Mouse (Mus musculus) heart, postnatal 0 days (tissue): Measurements from ENCODE around the gene Micu1. TPM values are rescaled to one million over a fixed set of nuclear protein-coding genes. Genes with fewer than 3 reads are reported as not detected.

Experiments used
- ATAC-seq: fragments of 200-750 bp; cut with Nextera tagmentation; 2 replicates; pipeline ENCODE4 v1.8.0; 2017; ENCODE audit warnings: low read depth, moderate number of reproducible peaks, moderate library complexity; ENCODE audit not compliant: insufficient read depth
- DNase-seq: peaks from one replicate; pipeline ENCODE4 v3.0.0-alpha.2; 2016; ENCODE audit warnings: low spot score
- H3K27ac ChIP-seq: fragments of 300-500 bp; sonication (generic); 2 replicates; pipeline ENCODE4 v1.5.1; 2014; ENCODE audit warnings: low read depth, mild to moderate bottlenecking
- H3K27me3 ChIP-seq: fragments of 300-500 bp; sonication (generic); 2 replicates; pipeline ENCODE4 v1.6.1; 2014; ENCODE audit warnings: low read length, mixed read lengths; ENCODE audit not compliant: control insufficient read depth, insufficient read depth
- H3K36me3 ChIP-seq: fragments of 300-500 bp; sonication (generic); replicated peaks from 2 replicates; pipeline ENCODE4 v1.6.1; 2014; ENCODE audit warnings: low read length, mixed read lengths; ENCODE audit not compliant: control insufficient read depth, insufficient read depth
- H3K4me1 ChIP-seq: fragments of 300-500 bp; sonication (generic); 2 replicates; pipeline ENCODE4 v1.6.1; 2014; ENCODE audit warnings: antibody characterized with exemption; ENCODE audit not compliant: control insufficient read depth, insufficient read depth
- H3K4me2 ChIP-seq: fragments of 300-500 bp; sonication (generic); 2 replicates; pipeline ENCODE4 v1.6.1; 2014; ENCODE audit warnings: low read depth, mild to moderate bottlenecking, low read length, moderate library complexity
- H3K4me3 ChIP-seq: fragments of 300-500 bp; sonication (generic); 2 replicates; pipeline ENCODE4 v1.5.1; 2014; ENCODE audit warnings: low read depth, low read length
- H3K9ac ChIP-seq: fragments of 300-500 bp; sonication (generic); replicated peaks from 2 replicates; pipeline ENCODE4 v1.6.1; 2014; ENCODE audit warnings: low read depth, low read length, mixed read lengths
- H3K9me3 ChIP-seq: fragments of 300-500 bp; sonication (generic); replicated peaks from 2 replicates; pipeline ENCODE4 v1.6.1; 2016; ENCODE audit warnings: low read length; ENCODE audit not compliant: control insufficient read depth
- CTCF ChIP-seq: IDR thresholded peaks from 2 replicates; pipeline ENCODE4 v1.5.1; 2016; ENCODE audit warnings: antibody characterized with exemption, control low read depth, low read depth
- EP300 ChIP-seq: IDR thresholded peaks from 2 replicates; pipeline ENCODE4 v1.6.1; 2016; ENCODE audit warnings: antibody characterized with exemption, low read depth
- WGBS: fragments of 180-500 bp; shearing (Covaris S2); extraction: QIAGEN DNeasy Blood & Tissue Kit; methylation state at CpG from one replicate; pipeline ENCODE4 v1.1.7; 2014; 5-methylcytosine and 5-hydroxymethylcytosine counted together
- polyA plus RNA-seq: library from polyadenylated mRNA; unstranded; fragments of >200 nt; fragmentation: Nextera tagmentation; extraction: Ambion mirVana; gene quantifications from 2 replicates; pipeline ENCODE4 v1.2.1, GENCODE M21; 2015
- total RNA-seq: library from RNA; depleted of rRNA; stranded (reverse); fragments of >200 nt; gene quantifications from 2 replicates; pipeline ENCODE4 v1.2.3, GENCODE M21; 2014; ENCODE audit warnings: low replicate concordance; rRNA removed

The Micu1 gene
- total RNA-seq (23.9 and 32.6 TPM in 2 replicates), polyA plus RNA-seq (23.1 and 25.0 TPM in 2 replicates)

DNA sequence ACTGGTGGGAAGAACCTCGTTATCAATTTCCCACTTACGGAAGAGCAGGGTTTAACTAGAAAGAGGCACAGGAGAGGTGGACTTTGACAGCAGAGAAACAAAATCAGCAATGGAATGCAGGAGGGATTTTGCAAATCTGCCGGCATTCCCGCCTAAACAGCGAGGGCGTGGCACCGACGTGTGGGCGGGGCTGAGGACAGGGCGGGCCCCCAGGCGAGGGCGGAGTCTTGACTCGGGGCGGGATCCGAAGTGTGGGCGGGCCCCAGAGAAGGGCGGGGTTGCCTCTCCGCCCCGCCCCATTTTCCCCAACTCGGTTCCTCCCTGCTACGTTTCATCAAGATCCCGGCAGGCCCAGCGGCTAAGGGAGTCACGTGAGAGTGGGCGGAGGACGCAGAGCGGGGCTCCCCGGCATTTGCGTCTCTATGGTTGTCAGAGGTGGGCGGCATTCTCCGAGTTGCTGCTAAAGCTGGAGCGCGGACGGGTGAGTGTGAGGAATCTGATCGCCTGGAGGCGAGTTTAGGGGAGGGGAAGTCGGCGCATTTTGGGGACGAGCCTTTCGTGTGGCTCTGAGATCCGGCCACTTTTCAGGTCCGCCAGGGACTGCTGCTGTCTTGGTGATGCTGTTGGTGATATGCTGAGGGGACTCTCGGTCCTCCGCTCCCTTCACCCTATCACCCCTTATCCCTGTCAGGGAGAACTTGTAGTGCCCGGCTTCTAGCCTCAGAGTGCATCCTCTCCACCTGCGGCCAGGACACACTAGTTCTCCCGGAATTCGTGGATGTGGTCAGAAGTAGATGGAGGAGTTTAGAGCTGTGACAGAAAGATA lies at the start of gene Micu1:
Gene Micu1 (plus strand): TSS at position 271 of the 826 bp plus-strand sequence.
- Histone ChIP-seq H3K27me3 (no peaks in the 10 kb centered on the region), H3K4me1 (peaks cover 10% of the 10 kb centered on the region; the same call in 1 of the 2 replicates), H3K4me3 (peak within 1 kb of the TSS; percentile 88), H3K9me3 (no peaks in the 10 kb centered on the region), H3K27ac (peak within 1 kb of the TSS; percentile 80), H3K4me2 (peak within 1 kb of the TSS; percentile 98), H3K9ac (peak within 1 kb of the TSS; percentile 81), H3K36me3 (no peaks in the 10 kb centered on the region)
- TF ChIP-seq CTCF, result no peak
- ATAC-seq, result peak; percentile 97
- under 1% methylated on average over 48 of the region's 48 CpGs for WGBS
- DNase-seq, result peak; percentile 97

- ATAC-seq (no peak), DNase-seq (no peak)
- H3K4me3 ChIP-seq, result no peak overlapping the region
- no peaks in the 10 kb centered on the region for H3K27me3 ChIP-seq
- TF ChIP-seq EP300 (no peak), CTCF (no peak)
- no peak overlapping the region for H3K27ac ChIP-seq
- no peak overlapping the region for H3K9ac ChIP-seq
- peaks cover 8% of the 10 kb centered on the region for H3K9me3 ChIP-seq
- no peak overlapping the region for H3K4me2 ChIP-seq
- WGBS, result 82% methylated on average over 13 of the region's 13 CpGs
- no peaks in the 10 kb centered on the region for H3K4me1 ChIP-seq
- no peaks in the 10 kb centered on the region for H3K36me3 ChIP-seq
Measured at GRCm38 (mm10) chr10:59656799-59657198, 45.5 kb upstream of the Micu1 start.

- H3K9me3 ChIP-seq, result peaks cover 11% of the 10 kb centered on the region
- peaks cover 13% of the 10 kb centered on the region for H3K4me1 ChIP-seq
- no peak overlapping the region for H3K4me3 ChIP-seq
- H3K27me3 ChIP-seq, result no peaks in the 10 kb centered on the region
- DNase-seq, result no peak
- H3K27ac ChIP-seq, result no peak overlapping the region
- TF ChIP-seq CTCF, result no peak
- no peak for TF ChIP-seq EP300
- H3K4me2 ChIP-seq, result no peak overlapping the region
- no peaks in the 10 kb centered on the region for H3K36me3 ChIP-seq
- 85% methylated on average over 2 of the region's 2 CpGs for WGBS
- H3K9ac ChIP-seq, result no peak overlapping the region
- ATAC-seq, result no peak
Measured at GRCm38 (mm10) chr10:59664765-59665164, 37.5 kb upstream of the Micu1 start.

DNA sequence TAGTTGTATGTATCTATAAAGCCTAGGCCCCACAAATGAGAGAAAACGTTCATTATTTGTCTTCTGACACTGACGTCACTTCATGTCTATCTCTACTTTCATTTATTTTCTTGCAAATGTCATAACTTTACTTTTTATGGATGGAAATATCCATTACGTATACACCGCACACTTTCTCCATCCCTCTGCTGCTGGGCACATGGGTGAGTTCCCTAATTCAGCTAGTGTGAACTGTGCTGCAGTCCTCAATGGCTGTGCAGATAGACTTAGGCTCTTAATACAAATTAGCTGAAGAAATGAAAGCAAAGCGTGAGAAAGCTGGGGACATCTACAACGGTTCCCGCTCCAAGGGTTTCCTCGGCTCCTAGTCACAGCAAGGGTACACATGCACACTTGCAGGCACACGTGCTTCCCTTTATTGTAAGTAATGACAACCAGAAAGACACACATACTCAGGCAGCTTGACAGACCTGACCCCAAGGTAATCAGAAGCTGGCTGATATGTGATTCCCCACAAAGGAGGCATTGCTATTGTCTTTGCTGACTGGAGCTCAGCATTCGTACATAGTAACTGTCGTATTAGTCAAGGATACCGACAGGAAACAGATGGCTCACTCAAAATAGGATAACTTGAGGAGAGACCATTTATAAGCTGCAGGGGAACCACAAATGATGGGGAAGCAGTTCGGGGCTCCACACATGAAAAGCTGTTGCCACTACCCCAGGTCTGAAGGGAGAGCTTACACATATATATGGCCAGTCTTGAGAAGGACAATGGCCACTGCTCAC lies 36.6 kb upstream of the Micu1 start:
- H3K4me3 ChIP-seq, result no peak overlapping the region
- no peaks in the 10 kb centered on the region for H3K27me3 ChIP-seq
- TF ChIP-seq CTCF (no peak), EP300 (no peak)
- H3K4me1 ChIP-seq, result peaks cover 13% of the 10 kb centered on the region
- no peak overlapping the region for H3K4me2 ChIP-seq
- no peaks in the 10 kb centered on the region for H3K36me3 ChIP-seq
- ATAC-seq (no peak), DNase-seq (peak; percentile 14)
- no peak overlapping the region for H3K9ac ChIP-seq
- no peak overlapping the region for H3K27ac ChIP-seq
- H3K9me3 ChIP-seq, result peaks cover 4% of the 10 kb centered on the region
- WGBS, result 60% methylated on average over 13 of the region's 13 CpGs

GRCm38 (mm10) chr10:59667377-59667776 lies 34.9 kb upstream of the Micu1 start:
- TF ChIP-seq CTCF (no peak), EP300 (no peak)
- Histone ChIP-seq H3K36me3 (no peaks in the 10 kb centered on the region), H3K27me3 (no peaks in the 10 kb centered on the region), H3K4me3 (no peak overlapping the region), H3K9me3 (0 out of 2 replicates have a peak, but pooled peaks cover 3% of the 10 kb centered on the region), H3K4me1 (peaks cover 13% of the 10 kb centered on the region), H3K4me2 (no peak overlapping the region), H3K9ac (no peak overlapping the region), H3K27ac (no peak overlapping the region)
- DNase-seq (peak; percentile 10), ATAC-seq (no peak)
- 28% methylated on average over 6 of the region's 6 CpGs for WGBS
